Mouse (Mus musculus) MEL (cell line): Measurements from ENCODE around the gene Tmem145. TPM values are rescaled to one million over a fixed set of nuclear protein-coding genes. Genes with fewer than 3 reads are reported as not detected.

Source experiments
- DNase-seq: peaks from one replicate; pipeline ENCODE4 v3.0.0; 2011; ENCODE audit warnings: low read depth, low spot score
- H3K27ac ChIP-seq: 2 replicates; pipeline ENCODE4 v1.5.1; 2012; ENCODE audit warnings: low read depth, mild to moderate bottlenecking, control low read depth, low read length, moderate library complexity; ENCODE audit not compliant: control insufficient read depth
- H3K27me3 ChIP-seq, 2 experiments: fragments of 150-350 bp in 1 of 2; sonication (generic) in 1 of 2; 2 replicates each; pipeline ENCODE4 v1.6.1; 2012; ENCODE audit warnings: low read length in 2 of 2, mild to moderate bottlenecking in 2 of 2, improper control_type of control experiment in 1 of 2, moderate library complexity in 1 of 2; ENCODE audit not compliant: insufficient read depth in 2 of 2, control insufficient read depth in 1 of 2
- H3K36me3 ChIP-seq, 2 experiments: 2 replicates each; pipeline ENCODE4 v1.6.1; 2012 to 2014; ENCODE audit warnings: low read length in 2 of 2, improper control_type of control experiment in 1 of 2, inconsistent platforms in 1 of 2, mild to moderate bottlenecking in 1 of 2; ENCODE audit not compliant: insufficient read depth in 2 of 2, control insufficient read depth in 1 of 2
- H3K4me1 ChIP-seq, 2 experiments: fragments of 150-350 bp in 1 of 2; sonication (generic) in 1 of 2; 2 replicates each; pipeline ENCODE4 v1.6.1; 2012; ENCODE audit warnings: low read length in 2 of 2, improper control_type of control experiment in 1 of 2, mild to moderate bottlenecking in 1 of 2; ENCODE audit not compliant: insufficient read depth in 2 of 2, control insufficient read depth in 1 of 2
- H3K4me3 ChIP-seq, 2 experiments: fragments of 150-350 bp in 1 of 2; sonication (generic) in 1 of 2; 2 replicates each; pipeline ENCODE4 v1.5.1; 2012; ENCODE audit warnings: low read depth in 2 of 2, low read length in 2 of 2, mild to moderate bottlenecking in 2 of 2, moderate library complexity in 2 of 2, control low read depth in 1 of 2, improper control_type of control experiment in 1 of 2; ENCODE audit not compliant: control insufficient read depth in 1 of 2, insufficient read depth in 1 of 2
- H3K79me2 ChIP-seq: 2 replicates; pipeline ENCODE4 v1.6.1; 2012; ENCODE audit warnings: mild to moderate bottlenecking, low read length, moderate library complexity; ENCODE audit not compliant: control insufficient read depth, poor library complexity, insufficient read depth
- H3K9ac ChIP-seq: 2 replicates; pipeline ENCODE4 v1.6.1; 2012; ENCODE audit warnings: low read depth, mild to moderate bottlenecking, control low read depth, low read length, moderate library complexity; ENCODE audit not compliant: control insufficient read depth, poor library complexity, severe bottlenecking
- H3K9me3 ChIP-seq: fragments of 150-350 bp; sonication (generic); replicated peaks from 2 replicates; pipeline ENCODE4 v1.6.1; 2012; ENCODE audit warnings: mild to moderate bottlenecking, low read length, improper control_type of control experiment, moderate library complexity; ENCODE audit not compliant: insufficient read depth
- BHLHE40 ChIP-seq: IDR thresholded peaks from 2 replicates; pipeline ENCODE4 v1.6.1; 2012; ENCODE audit warnings: low read depth, mild to moderate bottlenecking, inconsistent platforms, low read length, improper control_type of control experiment, borderline replicate concordance
- CHD2 ChIP-seq: IDR thresholded peaks from 2 replicates; pipeline ENCODE4 v1.6.1; 2011; ENCODE audit warnings: low read length, improper control_type of control experiment
- CTCF ChIP-seq, 3 experiments: IDR thresholded peaks in 2 of 3; conservative IDR thresholded peaks in 1 of 3; 2 replicates each; pipeline ENCODE4 v1.5.1; 2011 to 2012; ENCODE audit warnings: low read length in 3 of 3, low read depth in 2 of 3, mild to moderate bottlenecking in 2 of 3, improper control_type of control experiment in 1 of 3, inconsistent platforms in 1 of 3, mixed read lengths in 1 of 3, moderate library complexity in 1 of 3; ENCODE audit not compliant: control insufficient read depth in 1 of 3, insufficient read depth in 1 of 3, poor library complexity in 1 of 3, severe bottlenecking in 1 of 3
- HCFC1 ChIP-seq: IDR thresholded peaks from 2 replicates; pipeline ENCODE4 v1.6.1; 2012; ENCODE audit warnings: low read depth, mild to moderate bottlenecking, inconsistent platforms, low read length, improper control_type of control experiment, moderate library complexity
- JUND ChIP-seq: IDR thresholded peaks from 2 replicates; pipeline ENCODE4 v1.6.1; 2011; ENCODE audit warnings: low read depth, mild to moderate bottlenecking, improper control_type of control experiment, low read length
- MAFK ChIP-seq: IDR thresholded peaks from 2 replicates; pipeline ENCODE4 v1.6.1; 2011; ENCODE audit warnings: low read depth, mild to moderate bottlenecking, low read length, improper control_type of control experiment, borderline replicate concordance
- MAZ ChIP-seq: IDR thresholded peaks from 2 replicates; pipeline ENCODE4 v1.6.1; 2012; ENCODE audit warnings: low read depth, mild to moderate bottlenecking, inconsistent platforms, low read length, improper control_type of control experiment
- MXI1 ChIP-seq: IDR thresholded peaks from 2 replicates; pipeline ENCODE4 v1.6.1; 2011; ENCODE audit warnings: mild to moderate bottlenecking, low read depth, low read length, improper control_type of control experiment
- POLR2AphosphoS2 ChIP-seq: IDR thresholded peaks from 2 replicates; pipeline ENCODE4 v1.6.1; 2011; ENCODE audit warnings: low read length, improper control_type of control experiment
- SIN3A ChIP-seq: IDR thresholded peaks from 2 replicates; pipeline ENCODE4 v1.6.1; 2012; ENCODE audit warnings: low read length, improper control_type of control experiment, inconsistent platforms
- SMC3 ChIP-seq: IDR thresholded peaks from 2 replicates; pipeline ENCODE4 v1.6.1; 2011; ENCODE audit warnings: low read depth, low read length, improper control_type of control experiment
- USF1 ChIP-seq: IDR thresholded peaks from 2 replicates; pipeline ENCODE4 v1.6.1; 2014; ENCODE audit warnings: low read depth, mild to moderate bottlenecking, inconsistent platforms, low read length, improper control_type of control experiment, moderate library complexity
- USF2 ChIP-seq, 2 experiments: IDR thresholded peaks; 2 replicates each; pipeline ENCODE4 v1.6.1; 2011 to 2012; ENCODE audit warnings: improper control_type of control experiment in 2 of 2, low read length in 2 of 2, borderline replicate concordance in 1 of 2, inconsistent platforms in 1 of 2, low read depth in 1 of 2, mild to moderate bottlenecking in 1 of 2; ENCODE audit not compliant: insufficient read depth in 1 of 2
- ZC3H11A ChIP-seq: IDR thresholded peaks from 2 replicates; pipeline ENCODE4 v1.6.1; 2012; ENCODE audit warnings: low read depth, mild to moderate bottlenecking, inconsistent platforms, low read length, improper control_type of control experiment
- ZNF384 ChIP-seq: IDR thresholded peaks from 2 replicates; pipeline ENCODE4 v1.6.1; 2012; ENCODE audit warnings: low read depth, mild to moderate bottlenecking, inconsistent platforms, low read length, improper control_type of control experiment
- polyA plus RNA-seq, 2 experiments: library from polyadenylated mRNA; stranded (reverse) in 1 of 2; unstranded in 1 of 2; fragments of >175 nt in 1 of 2; fragments of >200 nt in 1 of 2; gene quantifications; 2 replicates each; pipeline versions ENCODE4 v1.2.1 to v1.2.4; 2012; ENCODE audit warnings: low replicate concordance in 2 of 2, low read depth in 1 of 2; ENCODE audit not compliant: insufficient read length in 2 of 2, insufficient read depth in 1 of 2, missing spikeins in 1 of 2
- total RNA-seq: library from RNA; depleted of rRNA; stranded (reverse); fragments of 300-350 nt; gene quantifications from 2 replicates; pipeline ENCODE4 v1.2.3, GENCODE M21; 2012; rRNA removed

Tmem145 gene
- not detected in 2 replicates for total RNA-seq
- not detected for polyA plus RNA-seq

DNA sequence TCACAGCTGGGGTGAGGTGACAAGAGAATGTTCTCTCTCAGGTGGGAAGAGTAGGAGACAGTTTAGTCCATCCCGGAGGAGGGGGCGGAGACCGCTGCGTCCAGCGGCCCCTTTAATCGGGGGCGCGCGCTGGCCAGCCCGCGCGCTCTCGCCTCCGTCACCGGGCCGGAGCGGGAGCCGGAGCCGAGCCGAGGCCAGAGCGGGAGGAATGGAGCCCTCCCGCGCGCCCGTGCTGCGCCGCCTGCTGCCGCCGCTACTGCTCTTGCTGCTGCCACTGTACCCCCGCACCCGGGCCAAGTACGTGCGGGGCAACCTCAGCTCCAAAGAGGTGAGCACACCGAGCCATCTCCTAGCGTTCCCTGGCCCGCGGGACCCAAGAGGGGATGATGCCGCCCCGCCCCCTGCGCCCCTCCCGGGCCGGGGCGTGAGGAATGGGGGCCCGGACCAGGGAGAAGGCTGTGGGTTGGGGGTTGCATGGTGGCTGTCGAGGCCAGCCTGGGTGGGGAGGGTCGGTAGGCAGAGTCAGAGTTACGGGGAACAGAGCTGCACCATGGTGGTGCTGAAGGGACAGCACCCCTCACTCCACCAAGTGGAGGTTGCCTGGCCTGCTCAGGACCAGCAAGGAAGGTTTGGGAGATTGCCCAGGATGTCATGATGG, at the start of gene Tmem145:
Tmem145 (plus strand) TSS at position 151 of the 658 bp plus-strand sequence.
- TF ChIP-seq MAFK (no peak), BHLHE40 (no peak), HCFC1 (no peak), JUND (no peak), MXI1 (peak; percentile 43; the same call in 1 of the 2 replicates), SIN3A (0 out of 2 replicates have a peak, but pooled peaks have one; percentile 26)
- TF ChIP-seq, all 39 proteins: peak for 2
- DNase-seq = peak; percentile 69

GRCm38 (mm10) chr7:25261896-25262295, 44.0 kb upstream of the Tmem145 start:
- Histone ChIP-seq H3K9ac (no peak overlapping the region), H3K79me2 (no peaks in the 10 kb centered on the region), H3K27ac (no peak overlapping the region), H3K9me3 (no peaks in the 10 kb centered on the region), H3K4me1 (peaks cover 6 to 12% of the 10 kb centered on the region in 2 experiments; a peak in 3 of 4 replicates), H3K27me3 (no peaks in the 10 kb centered on the region), H3K4me3 (no peak overlapping the region), H3K36me3 (peaks cover 0 to 9% of the 10 kb centered on the region in 2 experiments; a peak in 2 of 4 replicates)
- no peak for DNase-seq
- TF ChIP-seq CTCF (IDR thresholded peaks at IDR 0.05 in 2 of 3, conservative IDR thresholded peaks at IDR 0.05 in 1 of 3; ENCODE audit: control insufficient read depth in 1 of 3, insufficient read depth in 1 of 3, low read depth in 2 of 3, low read length in 3 of 3, poor library complexity in 1 of 3, severe bottlenecking in 1 of 3) = no peak
- TF ChIP-seq ZC3H11A = no peak
- TF ChIP-seq MAZ = no peak
- TF ChIP-seq USF2 (IDR thresholded peaks at IDR 0.05; ENCODE audit: borderline replicate concordance in 1 of 2, insufficient read depth in 1 of 2, low read depth in 1 of 2, low read length in 2 of 2) = no peak
- no peak for TF ChIP-seq USF1
- no peak for TF ChIP-seq ZNF384
- no peak for TF ChIP-seq CHD2
- no peak for TF ChIP-seq BHLHE40
- no peak for TF ChIP-seq POLR2AphosphoS2
- no peak for TF ChIP-seq SMC3

More for the DNA sequence above, at the start of gene Tmem145:
- peaks cover 1 to 2% of the 10 kb centered on the region in 2 experiments; a peak in 2 of 4 replicates for H3K27me3 ChIP-seq
- no peaks in the 10 kb centered on the region for H3K36me3 ChIP-seq
- H3K4me3 ChIP-seq = no peak within 1 kb of the TSS
- H3K27ac ChIP-seq = no peak within 1 kb of the TSS
- H3K79me2 ChIP-seq = no peaks in the 10 kb centered on the region
- H3K9ac ChIP-seq = no peak within 1 kb of the TSS
- no peaks in the 10 kb centered on the region for H3K4me1 ChIP-seq
- H3K9me3 ChIP-seq = no peaks in the 10 kb centered on the region
